Mouse (Mus musculus): Measurements from ENCODE around the gene Pid1.

- TF ChIP-seq EP300 (IDR thresholded peaks at IDR 0.05; ENCODE audit: low read depth) (no peak), CTCF (IDR thresholded peaks at IDR 0.05; ENCODE audit: low read depth) (no peak)
Measured at GRCm38 (mm10) chr1:84157790-84158189, 206.2 kb downstream of the Pid1 start.
